Mouse (Mus musculus) kidney, embryonic 14.5 days (tissue): ENCODE data around the gene Ppp1r35. TPM values are rescaled to one million over a fixed set of nuclear protein-coding genes. Genes with fewer than 3 reads are reported as not detected.

Source experiments
- ATAC-seq: fragments of 200-750 bp; cut with Nextera tagmentation; 2 replicates; pipeline ENCODE4 v1.8.0; 2017; ENCODE audit warnings: moderate number of reproducible peaks, mild to moderate bottlenecking, moderate TSS enrichment, moderate library complexity; ENCODE audit not compliant: low FRiP score, low TSS enrichment
- H3K27ac ChIP-seq: fragments of 300-500 bp; sonication (generic); 2 replicates; pipeline ENCODE4 v1.5.1; 2014; ENCODE audit warnings: low read depth, mild to moderate bottlenecking, low read length, moderate library complexity, mixed read lengths
- H3K27me3 ChIP-seq: fragments of 300-500 bp; sonication (generic); 2 replicates; pipeline ENCODE4 v1.6.1; 2014; ENCODE audit warnings: mild to moderate bottlenecking, low read length; ENCODE audit not compliant: control insufficient read depth, insufficient read depth
- H3K36me3 ChIP-seq: fragments of 300-500 bp; sonication (generic); 2 replicates; pipeline ENCODE4 v1.6.1; 2014; ENCODE audit warnings: low read length, mixed read lengths; ENCODE audit not compliant: control insufficient read depth, insufficient read depth
- H3K4me1 ChIP-seq: fragments of 300-500 bp; sonication (generic); 2 replicates; pipeline ENCODE4 v1.6.1; 2014; ENCODE audit warnings: low read length, mixed read lengths; ENCODE audit not compliant: control insufficient read depth, insufficient read depth
- H3K4me2 ChIP-seq: fragments of 300-500 bp; sonication (generic); replicated peaks from 2 replicates; pipeline ENCODE4 v1.6.1; 2014; ENCODE audit warnings: low read depth, mild to moderate bottlenecking, low read length
- H3K4me3 ChIP-seq: fragments of 300-500 bp; sonication (generic); 2 replicates; pipeline ENCODE4 v1.5.1; 2014; ENCODE audit warnings: mild to moderate bottlenecking, low read length
- H3K9ac ChIP-seq: fragments of 300-500 bp; sonication (generic); 2 replicates; pipeline ENCODE4 v1.6.1; 2014; ENCODE audit warnings: low read depth, mild to moderate bottlenecking, low read length, moderate library complexity
- H3K9me3 ChIP-seq: fragments of 300-500 bp; sonication (generic); 2 replicates; pipeline ENCODE4 v1.6.1; 2016; ENCODE audit warnings: low read length; ENCODE audit not compliant: control insufficient read depth
- WGBS: fragments of 180-500 bp; shearing (Covaris S2); extraction: QIAGEN DNeasy Blood & Tissue Kit; methylation state at CpG from one replicate; pipeline ENCODE4 v1.1.7; 2014; 5-methylcytosine and 5-hydroxymethylcytosine counted together
- polyA plus RNA-seq: library from polyadenylated mRNA; unstranded; fragments of >200 nt; fragmentation: Nextera tagmentation; extraction: Ambion mirVana; gene quantifications from 2 replicates; pipeline ENCODE4 v1.2.1, GENCODE M21; 2014

Gene Ppp1r35
- polyA plus RNA-seq = 41.6 and 54.8 TPM in 2 replicates

- H3K36me3 ChIP-seq = peaks cover 37% of the 10 kb centered on the region
- no peaks in the 10 kb centered on the region for H3K27me3 ChIP-seq
- H3K4me3 ChIP-seq = peak within 1 kb of the TSS; percentile 94
- WGBS = under 1% methylated on average over 29 of the region's 31 CpGs
- peaks cover 14% of the 10 kb centered on the region for H3K4me1 ChIP-seq
- ATAC-seq = peak; percentile 95
- peak within 1 kb of the TSS; percentile 96 for H3K4me2 ChIP-seq
- peak within 1 kb of the TSS; percentile 90 for H3K9ac ChIP-seq
- H3K27ac ChIP-seq = peak within 1 kb of the TSS; percentile 86
- no peaks in the 10 kb centered on the region for H3K9me3 ChIP-seq
Measured at GRCm38 (mm10) chr5:137778635-137779034, at the start of gene Ppp1r35. Gene Ppp1r35 (plus strand): TSS chr5:137778849.

GRCm38 (mm10) chr5:137733638-137734288, 44.9 kb upstream of the Ppp1r35 start:
- Histone ChIP-seq H3K4me3 (no peak overlapping the region), H3K4me2 (no peak overlapping the region), H3K36me3 (peaks cover 14% of the 10 kb centered on the region), H3K27me3 (no peaks in the 10 kb centered on the region), H3K9ac (no peak overlapping the region), H3K4me1 (no peaks in the 10 kb centered on the region), H3K27ac (no peak overlapping the region), H3K9me3 (no peaks in the 10 kb centered on the region)
- 0 out of 2 replicates have a peak, but pooled peaks have one; percentile 20 for ATAC-seq
- WGBS = 89% methylated on average over 12 of the region's 12 CpGs

GRCm38 (mm10) chr5:137734289-137735061, 44.2 kb upstream of the Ppp1r35 start:
- peaks cover 14% of the 10 kb centered on the region for H3K36me3 ChIP-seq
- no peaks in the 10 kb centered on the region for H3K9me3 ChIP-seq
- ATAC-seq = peak; percentile 64
- no peak overlapping the region for H3K27ac ChIP-seq
- 73% methylated on average over 6 of the region's 6 CpGs for WGBS
- no peak overlapping the region for H3K4me3 ChIP-seq
- H3K4me2 ChIP-seq = no peak overlapping the region
- no peak overlapping the region for H3K9ac ChIP-seq
- H3K4me1 ChIP-seq = 0 out of 2 replicates have a peak, but pooled peaks cover 4% of the 10 kb centered on the region
- no peaks in the 10 kb centered on the region for H3K27me3 ChIP-seq

- H3K9me3 ChIP-seq = no peaks in the 10 kb centered on the region
- no peak overlapping the region for H3K4me3 ChIP-seq
- no peak for ATAC-seq
- peaks cover 13% of the 10 kb centered on the region; the same call in 1 of the 2 replicates for H3K4me1 ChIP-seq
- 87% methylated on average over 6 of the region's 6 CpGs for WGBS
- H3K27me3 ChIP-seq = no peaks in the 10 kb centered on the region
- H3K27ac ChIP-seq = no peak overlapping the region
- H3K4me2 ChIP-seq = no peak overlapping the region
- peaks cover 14% of the 10 kb centered on the region for H3K36me3 ChIP-seq
- 0 out of 2 replicates have a peak overlapping the region, but pooled peaks have one; percentile 13 for H3K9ac ChIP-seq
Measured at GRCm38 (mm10) chr5:137737400-137737940, 41.2 kb upstream of the Ppp1r35 start.

GRCm38 (mm10) chr5:137738516-137738915, 40.1 kb upstream of the Ppp1r35 start:
- no peak overlapping the region for H3K4me2 ChIP-seq
- peaks cover 13% of the 10 kb centered on the region; the same call in 1 of the 2 replicates for H3K4me1 ChIP-seq
- no peaks in the 10 kb centered on the region for H3K9me3 ChIP-seq
- 53% methylated on average over 5 of the region's 5 CpGs for WGBS
- no peak overlapping the region for H3K9ac ChIP-seq
- peaks cover 13% of the 10 kb centered on the region for H3K36me3 ChIP-seq
- H3K27ac ChIP-seq = no peak overlapping the region
- H3K27me3 ChIP-seq = no peaks in the 10 kb centered on the region
- ATAC-seq = no peak
- H3K4me3 ChIP-seq = no peak overlapping the region

- Histone ChIP-seq H3K4me1 (peaks cover 13% of the 10 kb centered on the region; the same call in 1 of the 2 replicates), H3K36me3 (peaks cover 11% of the 10 kb centered on the region; the same call in 1 of the 2 replicates), H3K4me3 (no peak overlapping the region), H3K9me3 (no peaks in the 10 kb centered on the region), H3K27ac (no peak overlapping the region), H3K27me3 (no peaks in the 10 kb centered on the region), H3K9ac (peak overlapping the region; percentile 34; the same call in 1 of the 2 replicates), H3K4me2 (no peak overlapping the region)
- 57% methylated on average over 9 of the region's 9 CpGs for WGBS
- no peak for ATAC-seq
Measured at GRCm38 (mm10) chr5:137739471-137739870, 39.2 kb upstream of the Ppp1r35 start.

- peak overlapping the region; percentile 42; the same call in 1 of the 2 replicates for H3K27ac ChIP-seq
- ATAC-seq = peak; percentile 29
- 8% methylated on average over 11 of the region's 11 CpGs for WGBS
- H3K9ac ChIP-seq = peak overlapping the region; percentile 65
- H3K36me3 ChIP-seq = peaks cover 3% of the 10 kb centered on the region; the same call in 1 of the 2 replicates
- H3K9me3 ChIP-seq = no peaks in the 10 kb centered on the region
- peaks cover 13% of the 10 kb centered on the region; the same call in 1 of the 2 replicates for H3K4me1 ChIP-seq
- peak overlapping the region; percentile 68 for H3K4me3 ChIP-seq
- no peaks in the 10 kb centered on the region for H3K27me3 ChIP-seq
- H3K4me2 ChIP-seq = peak overlapping the region; percentile 91
Measured at GRCm38 (mm10) chr5:137740506-137740905, 38.1 kb upstream of the Ppp1r35 start.

- H3K4me1 ChIP-seq = peaks cover 13% of the 10 kb centered on the region; the same call in 1 of the 2 replicates
- under 1% methylated on average over 67 of the region's 71 CpGs for WGBS
Measured at GRCm38 (mm10) chr5:137741023-137741931, 37.4 kb upstream of the Ppp1r35 start, which contains the start of gene Nyap1. Gene Nyap1 (minus strand): TSS chr5:137741607.

More at GRCm38 (mm10) chr5:137741023-137741931, 37.4 kb upstream of the Ppp1r35 start, which contains the start of gene Nyap1:
- H3K4me3 ChIP-seq = peak within 1 kb of the TSS; percentile 68
- peak within 1 kb of the TSS; percentile 65 for H3K9ac ChIP-seq
- no peaks in the 10 kb centered on the region for H3K27me3 ChIP-seq
- H3K36me3 ChIP-seq = no peaks in the 10 kb centered on the region
- ATAC-seq = peak; percentile 83
- no peaks in the 10 kb centered on the region for H3K9me3 ChIP-seq
- H3K4me2 ChIP-seq = peak within 1 kb of the TSS; percentile 91
- H3K27ac ChIP-seq = peak within 1 kb of the TSS; percentile 42; the same call in 1 of the 2 replicates
